Mouse (Mus musculus): Measurements from ENCODE around the gene Ing5. TPM values are rescaled to one million over a fixed set of nuclear protein-coding genes. Genes with fewer than 3 reads are reported as not detected.
"Not testable (repeated sequence)": the region's sequence is repeated elsewhere in the genome, so short reads cannot be mapped to it uniquely, and the experiment has no call there.

Gene Ing5
- polyA plus RNA-seq, 1 experiment from 2014 or later: 10.4 TPM

DNA sequence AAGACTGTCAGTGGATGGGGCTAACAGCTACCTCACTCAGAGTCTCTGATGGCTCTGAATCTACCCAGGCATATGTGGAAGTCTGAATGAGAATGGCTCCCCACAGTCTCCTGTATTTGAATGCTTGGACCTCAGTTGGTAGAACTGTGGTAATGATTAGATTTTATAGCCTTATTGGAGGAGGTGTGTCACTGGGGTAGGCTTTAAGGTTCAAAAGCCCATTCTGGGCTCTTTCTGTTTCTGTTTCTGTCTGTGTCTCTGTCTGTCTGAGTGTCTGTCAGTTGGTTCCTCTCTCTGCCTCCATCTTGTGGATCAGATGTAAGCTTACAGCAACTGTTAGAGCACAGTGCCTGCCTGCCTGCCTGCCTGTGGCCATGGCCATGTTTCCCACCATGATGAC, 55.9 kb downstream of the Ing5 start:
- no peak for DNase-seq (ENCODE audit: low read depth, low spot score)
- TF ChIP-seq CTCF (IDR thresholded peaks at IDR 0.05): no peak
- ChIA-PET POLR2A (no interaction called here), CTCF (no interaction called here)
- H3K27me3 ChIP-seq: no peaks in the 10 kb centered on the region
- in situ Hi-C loops (cut with MboI; ENCODE audit: low pct_unique_long_range_greater_than_20kb): no loop called here
- no peak for ATAC-seq

DNA sequence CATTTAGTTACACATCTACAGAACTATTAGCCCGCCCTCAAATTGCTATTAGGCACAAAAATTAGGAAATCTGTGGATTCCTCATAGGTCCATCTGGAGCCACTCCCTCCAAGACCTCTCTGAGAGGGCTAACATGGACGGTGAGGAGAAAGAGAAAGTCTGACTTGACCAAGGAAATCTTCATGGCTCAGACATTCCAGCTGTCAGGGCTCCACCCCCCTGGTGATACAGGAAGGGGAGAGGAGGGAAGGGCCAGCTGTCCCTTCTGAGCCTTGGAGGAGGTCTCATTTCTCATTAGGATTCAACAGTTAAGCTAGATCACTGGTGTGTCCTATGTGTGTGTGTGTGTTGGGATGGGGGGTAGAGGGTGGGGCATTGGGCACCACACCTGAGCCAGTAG, 57.3 kb downstream of the Ing5 start, which contains the start of gene Gal3st2:
TSS of gene Gal3st2 (plus strand) at position 259 of the 400 bp plus-strand sequence.
- DNase-seq (ENCODE audit: low read depth, low spot score); POLR2A ChIA-PET; in situ Hi-C loops (cut with MboI; ENCODE audit: low pct_unique_long_range_greater_than_20kb); H3K27me3 ChIP-seq; ATAC-seq; CTCF ChIA-PET: not testable (repeated sequence)

Other genes starting within 250 kb of the Ing5 start
- gene Stk25, start 145.3 kb upstream of the Ing5 start, polyA plus RNA-seq (2021): 201 TPM
- gene Bok, start 118.3 kb upstream of the Ing5 start, polyA plus RNA-seq (2021): 14.8 TPM
- 74.5 TPM for gene Atg4b, start 52.5 kb upstream of the Ing5 start, polyA plus RNA-seq (2021)
- gene Thap4, start 49.1 kb upstream of the Ing5 start, polyA plus RNA-seq (2021): 86.0 TPM
- 86.4 TPM for gene Dtymk, start 2.0 kb upstream of the Ing5 start, polyA plus RNA-seq (2021)
- gene D2hgdh, start 20.9 kb downstream of the Ing5 start, polyA plus RNA-seq (2021): 34.9 TPM
- not detected for gene Gal3st2, start 57.3 kb downstream of the Ing5 start, polyA plus RNA-seq (2021)
- 0.28 TPM for gene Gal3st2b, start 114.3 kb downstream of the Ing5 start, polyA plus RNA-seq (2021)
- 0.06 TPM for gene Gal3st2c, start 186.5 kb downstream of the Ing5 start, polyA plus RNA-seq (2021)
- gene Neu4, start 216.5 kb downstream of the Ing5 start, polyA plus RNA-seq (2021): not detected
- gene Pdcd1, start 248.6 kb downstream of the Ing5 start, polyA plus RNA-seq (2021): not detected